Mouse (Mus musculus) intestine, embryonic 14.5 days (tissue): ENCODE results near the gene Slc25a31. TPM values are rescaled to one million over a fixed set of nuclear protein-coding genes. Genes with fewer than 3 reads are reported as not detected.

Experiments used
- ATAC-seq: fragments of 200-750 bp; cut with Nextera tagmentation; replicated peaks from 2 replicates; pipeline ENCODE4 v1.8.0; 2017; ENCODE audit warnings: low read depth, moderate number of reproducible peaks, moderate TSS enrichment, moderate library complexity; ENCODE audit not compliant: low FRiP score, low TSS enrichment
- DNase-seq: peaks from one replicate; pipeline ENCODE4 v3.0.0-alpha.2; 2018; ENCODE audit warnings: low spot score
- H3K27ac ChIP-seq: fragments of 300-500 bp; sonication (generic); 2 replicates; pipeline ENCODE4 v1.5.1; 2014; ENCODE audit warnings: low read depth, mild to moderate bottlenecking, control low read depth
- H3K27me3 ChIP-seq: fragments of 300-500 bp; sonication (generic); replicated peaks from 2 replicates; pipeline ENCODE4 v1.6.1; 2014; ENCODE audit warnings: low read length, control low read depth; ENCODE audit not compliant: control insufficient read depth, insufficient read depth
- H3K36me3 ChIP-seq: fragments of 300-500 bp; sonication (generic); 2 replicates; pipeline ENCODE4 v1.6.1; 2014; ENCODE audit warnings: low read length, control low read depth; ENCODE audit not compliant: control insufficient read depth, insufficient read depth
- H3K4me1 ChIP-seq: fragments of 300-500 bp; sonication (generic); replicated peaks from 2 replicates; pipeline ENCODE4 v1.6.1; 2014; ENCODE audit warnings: low read length, control low read depth, mixed read lengths; ENCODE audit not compliant: control insufficient read depth, insufficient read depth
- H3K4me2 ChIP-seq: fragments of 300-500 bp; sonication (generic); 2 replicates; pipeline ENCODE4 v1.6.1; 2014; ENCODE audit warnings: low read length
- H3K4me3 ChIP-seq: fragments of 300-500 bp; sonication (generic); 2 replicates; pipeline ENCODE4 v1.5.1; 2014; ENCODE audit warnings: low read depth, low read length, control low read depth, mixed read lengths
- H3K9ac ChIP-seq: fragments of 300-500 bp; sonication (generic); 2 replicates; pipeline ENCODE4 v1.6.1; 2014; ENCODE audit warnings: mild to moderate bottlenecking, low read length
- H3K9me3 ChIP-seq: fragments of 300-500 bp; sonication (generic); 2 replicates; pipeline ENCODE4 v1.6.1; 2016; ENCODE audit warnings: low read length, control low read depth; ENCODE audit not compliant: control insufficient read depth
- WGBS: fragments of 180-500 bp; shearing (Covaris S2); extraction: QIAGEN DNeasy Blood & Tissue Kit; methylation state at CpG from one replicate; pipeline ENCODE4 v1.1.7; 2014; 5-methylcytosine and 5-hydroxymethylcytosine counted together
- polyA plus RNA-seq: library from polyadenylated mRNA; unstranded; fragments of >200 nt; fragmentation: Nextera tagmentation; extraction: Ambion mirVana; gene quantifications from 2 replicates; pipeline ENCODE4 v1.2.1, GENCODE M21; 2014

Gene Slc25a31
- 0.14 TPM in 1 of 2 replicates, not detected in the other for polyA plus RNA-seq

DNA sequence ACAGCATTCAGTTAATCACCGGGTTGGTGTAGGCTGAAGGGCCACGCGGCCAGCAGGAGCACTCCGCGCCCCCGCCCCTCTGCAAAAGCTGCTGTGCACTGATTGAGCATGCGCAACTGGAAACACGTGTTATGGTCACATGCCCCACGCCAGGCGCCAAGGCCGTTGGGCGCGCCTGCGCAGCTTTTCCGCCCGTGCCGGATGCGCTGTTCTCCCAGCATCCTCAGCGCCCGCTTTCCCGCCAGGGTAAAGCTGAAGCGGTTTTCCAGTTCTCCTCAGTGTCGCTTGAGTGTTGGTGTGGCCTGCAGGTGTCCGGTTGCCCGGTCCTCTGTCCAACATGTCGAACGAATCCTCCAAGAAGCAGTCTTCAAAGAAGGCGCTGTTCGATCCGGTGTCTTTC is at the start of gene Slc25a31:
TSS of gene Slc25a31 (plus strand) at position 201 of the 400 bp plus-strand sequence.
- no peaks in the 10 kb centered on the region for H3K36me3 ChIP-seq
- no peaks in the 10 kb centered on the region for H3K4me1 ChIP-seq
- DNase-seq: no peak
- 84% methylated on average over 30 of the region's 30 CpGs for WGBS
- no peak within 1 kb of the TSS for H3K27ac ChIP-seq
- no peak for ATAC-seq
- H3K27me3 ChIP-seq: no peaks in the 10 kb centered on the region
- no peaks in the 10 kb centered on the region for H3K9me3 ChIP-seq
- no peak within 1 kb of the TSS for H3K4me3 ChIP-seq
- H3K9ac ChIP-seq: no peak within 1 kb of the TSS
- H3K4me2 ChIP-seq: no peak within 1 kb of the TSS

DNA sequence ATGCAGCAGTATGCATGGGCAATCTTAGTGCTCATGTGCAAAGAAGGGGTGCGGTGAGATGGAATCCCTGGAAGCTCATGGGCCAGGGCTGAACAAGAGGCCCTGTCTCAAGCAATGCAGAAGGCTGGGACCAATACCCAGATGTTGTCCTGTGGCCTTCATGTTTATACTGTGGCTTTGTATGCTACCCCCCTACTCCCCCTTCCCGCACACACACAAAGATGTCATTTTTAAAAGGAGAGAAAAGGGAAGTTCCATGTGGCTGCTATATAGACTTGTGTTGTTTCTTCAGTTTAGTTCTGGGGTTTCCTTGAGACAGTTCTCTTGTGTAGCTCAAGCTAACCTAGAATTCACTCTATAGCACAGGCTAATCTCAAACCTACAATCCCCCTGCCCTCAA is 48.4 kb upstream of the Slc25a31 start:
- Histone ChIP-seq H3K27ac (no peak overlapping the region), H3K4me2 (no peak overlapping the region), H3K9ac (no peak overlapping the region), H3K4me1 (no peaks in the 10 kb centered on the region), H3K27me3 (no peaks in the 10 kb centered on the region), H3K4me3 (no peak overlapping the region), H3K36me3 (no peaks in the 10 kb centered on the region), H3K9me3 (no peaks in the 10 kb centered on the region)
- DNase-seq (no peak), ATAC-seq (no peak)
- WGBS: 94% methylated on average over 2 of the region's 2 CpGs

DNA sequence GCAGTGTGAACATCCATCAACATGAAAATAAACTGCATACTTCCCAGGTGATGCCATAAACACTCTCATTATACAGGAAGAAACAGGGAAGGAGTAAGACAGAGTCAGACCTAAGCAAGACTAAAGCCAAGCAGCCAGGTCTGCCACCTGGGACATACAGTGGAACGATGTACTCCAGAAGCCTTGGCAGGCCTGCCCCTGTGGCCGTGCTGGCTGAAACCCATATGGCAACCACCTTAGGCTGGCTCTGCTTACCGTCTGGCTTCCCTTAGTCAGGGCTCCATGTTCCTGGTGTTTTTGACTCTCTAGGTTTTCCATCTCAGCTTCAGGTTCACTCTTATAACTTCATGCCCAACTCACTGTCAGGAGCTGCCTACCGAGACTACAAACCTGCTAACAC is 42.5 kb upstream of the Slc25a31 start:
- no peak overlapping the region for H3K4me2 ChIP-seq
- H3K9me3 ChIP-seq: no peaks in the 10 kb centered on the region
- H3K9ac ChIP-seq: no peak overlapping the region
- H3K27me3 ChIP-seq: no peaks in the 10 kb centered on the region
- H3K27ac ChIP-seq: no peak overlapping the region
- ATAC-seq (no peak), DNase-seq (no peak)
- WGBS: 84% methylated on average over 4 of the region's 4 CpGs
- H3K4me3 ChIP-seq: no peak overlapping the region
- H3K36me3 ChIP-seq: no peaks in the 10 kb centered on the region
- no peaks in the 10 kb centered on the region for H3K4me1 ChIP-seq

DNA sequence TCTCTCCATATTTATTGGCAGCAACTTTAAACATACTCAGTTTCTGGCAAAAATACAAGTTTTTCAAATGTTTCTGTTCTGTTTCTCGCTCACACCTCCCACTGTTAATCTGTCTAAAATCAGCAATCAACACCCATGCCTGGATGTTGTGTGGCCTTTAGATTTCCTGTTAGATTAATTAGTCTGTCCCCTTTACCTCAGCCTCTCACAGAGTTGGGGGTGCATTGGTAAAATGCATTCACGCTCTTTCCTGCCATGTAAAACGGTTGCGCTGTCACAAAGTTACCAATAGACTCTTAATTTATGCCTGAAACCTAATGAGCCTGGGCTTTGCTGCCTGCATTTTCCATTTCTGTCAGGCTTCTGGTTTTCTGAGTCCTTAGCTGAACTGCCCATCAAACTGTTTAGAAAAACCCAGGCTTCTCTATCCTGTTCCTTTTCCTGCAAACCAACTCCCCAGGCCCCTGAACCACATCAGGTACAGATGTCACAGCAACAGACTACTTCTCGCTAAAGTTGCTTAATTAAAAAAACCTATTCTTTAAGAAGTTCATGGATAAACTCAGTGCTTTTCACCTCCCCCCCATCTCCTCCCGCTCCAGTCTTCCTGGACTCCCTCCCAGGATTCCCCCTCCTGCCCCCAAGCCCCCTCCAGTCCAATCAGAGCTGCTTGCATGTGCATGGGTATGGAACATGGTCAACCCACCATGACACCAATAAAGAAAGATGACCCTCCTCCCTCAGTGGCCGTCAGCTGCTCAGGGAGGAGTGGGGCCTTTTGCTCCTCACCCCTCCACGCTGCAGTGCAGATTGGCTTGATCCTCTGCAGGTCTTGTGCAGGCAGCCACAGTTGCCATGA is 41.6 kb upstream of the Slc25a31 start:
- DNase-seq: no peak
- Histone ChIP-seq H3K9ac (no peak overlapping the region), H3K36me3 (no peaks in the 10 kb centered on the region), H3K9me3 (no peaks in the 10 kb centered on the region), H3K4me3 (no peak overlapping the region), H3K4me1 (no peaks in the 10 kb centered on the region), H3K27ac (no peak overlapping the region), H3K4me2 (no peak overlapping the region), H3K27me3 (no peaks in the 10 kb centered on the region)
- ATAC-seq: no peak
- WGBS: 73% methylated on average over 8 of the region's 8 CpGs

DNA sequence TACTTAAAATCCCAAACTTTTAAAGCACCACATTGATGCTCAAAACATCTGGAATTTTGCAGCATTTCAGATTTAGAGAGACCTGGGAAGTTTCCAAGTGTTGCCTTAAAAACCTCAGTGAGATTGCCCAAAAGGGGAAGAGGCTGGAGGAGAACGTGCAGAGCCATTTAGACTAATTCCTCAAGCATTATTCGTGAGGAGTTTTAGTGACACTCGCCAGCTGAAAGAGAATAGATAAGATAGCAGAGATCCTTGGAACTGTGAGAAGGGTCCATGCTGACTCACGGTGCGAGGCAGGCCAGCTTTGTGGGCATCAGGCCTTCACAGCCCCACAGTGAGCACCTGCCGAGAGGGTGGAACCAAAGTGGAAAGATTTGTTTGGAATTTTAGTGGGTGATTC is 39.8 kb upstream of the Slc25a31 start:
- Histone ChIP-seq H3K9ac (no peak overlapping the region), H3K4me1 (no peaks in the 10 kb centered on the region), H3K27me3 (no peaks in the 10 kb centered on the region), H3K27ac (no peak overlapping the region), H3K36me3 (no peaks in the 10 kb centered on the region), H3K4me3 (no peak overlapping the region), H3K9me3 (no peaks in the 10 kb centered on the region), H3K4me2 (no peak overlapping the region)
- ATAC-seq (no peak), DNase-seq (no peak)
- WGBS: 66% methylated on average over 6 of the region's 6 CpGs

DNA sequence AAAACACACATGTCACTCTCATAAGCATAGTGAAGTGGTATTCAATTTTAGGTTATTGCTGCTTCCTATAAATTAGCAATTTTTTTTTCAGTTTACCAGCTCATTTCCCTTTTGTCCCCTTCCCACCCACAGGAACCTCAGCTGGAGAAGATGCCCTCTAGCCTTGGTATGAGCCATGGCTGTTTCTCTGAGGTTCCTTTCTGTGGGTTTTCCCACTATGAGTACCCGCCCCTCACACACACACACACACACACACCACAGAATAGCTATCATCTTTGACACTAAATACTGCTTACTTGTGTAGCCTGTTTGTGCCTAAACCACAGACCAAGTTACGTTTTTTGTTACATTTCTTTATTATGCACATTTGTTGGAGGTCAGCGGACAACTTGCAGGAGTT is 39.3 kb upstream of the Slc25a31 start:
- Histone ChIP-seq H3K4me1 (no peaks in the 10 kb centered on the region), H3K4me2 (no peak overlapping the region), H3K36me3 (no peaks in the 10 kb centered on the region), H3K27me3 (no peaks in the 10 kb centered on the region), H3K9ac (no peak overlapping the region), H3K27ac (no peak overlapping the region), H3K4me3 (no peak overlapping the region), H3K9me3 (no peaks in the 10 kb centered on the region)
- 93% methylated on average over 3 of the region's 3 CpGs for WGBS
- ATAC-seq (no peak), DNase-seq (no peak)

DNA sequence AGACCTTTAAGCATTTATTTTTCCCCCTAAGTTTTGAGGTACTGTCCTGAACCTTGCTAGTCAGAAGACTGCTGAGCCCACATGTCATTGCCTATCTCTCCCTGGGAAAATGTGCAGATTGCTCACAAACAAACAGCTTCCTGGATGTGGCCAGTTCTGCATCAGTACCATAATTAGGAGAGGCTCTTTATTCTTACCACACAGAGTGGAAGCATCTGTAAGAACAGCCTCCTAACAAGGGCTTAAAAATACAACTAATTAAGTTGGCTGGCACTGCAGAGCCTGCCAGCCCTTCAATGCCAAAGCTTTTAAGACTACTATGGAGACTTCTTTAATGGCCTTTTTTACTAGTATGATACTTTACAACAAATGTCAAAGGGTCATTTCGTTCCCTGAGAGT is 35.1 kb upstream of the Slc25a31 start:
- Histone ChIP-seq H3K4me2 (no peak overlapping the region), H3K27ac (no peak overlapping the region), H3K4me3 (no peak overlapping the region), H3K9ac (no peak overlapping the region), H3K4me1 (no peaks in the 10 kb centered on the region), H3K27me3 (no peaks in the 10 kb centered on the region), H3K36me3 (no peaks in the 10 kb centered on the region), H3K9me3 (no peaks in the 10 kb centered on the region)
- ATAC-seq: no peak
- WGBS: 63% methylated on average over 1 of the region's 1 CpGs
- no peak for DNase-seq

DNA sequence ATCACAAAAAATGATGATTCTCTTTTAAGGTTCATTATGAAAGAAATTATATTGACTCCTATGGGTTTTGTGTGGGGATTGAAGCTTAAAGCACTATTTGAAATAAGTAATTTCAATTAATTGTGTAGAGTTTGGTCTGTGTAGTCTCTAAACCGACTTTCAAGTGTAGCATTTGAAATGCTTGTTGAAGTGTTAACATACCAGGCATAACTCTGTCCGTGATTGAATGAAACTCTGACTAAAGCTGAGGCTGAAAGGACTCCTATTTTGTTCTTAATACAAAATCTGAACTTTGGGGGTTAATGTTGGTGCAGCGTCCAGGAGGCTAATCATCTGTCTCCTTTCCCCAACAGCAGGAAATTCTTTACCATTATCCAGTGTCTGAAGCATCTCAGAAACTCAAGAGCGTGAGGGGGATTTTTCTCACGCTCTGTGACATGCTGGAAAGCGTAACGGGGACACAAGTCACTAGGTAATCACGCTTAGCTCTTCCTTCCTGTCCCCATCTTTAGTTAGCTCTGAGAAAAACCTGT is 33.7 kb upstream of the Slc25a31 start:
- H3K36me3 ChIP-seq: no peaks in the 10 kb centered on the region

DNA sequence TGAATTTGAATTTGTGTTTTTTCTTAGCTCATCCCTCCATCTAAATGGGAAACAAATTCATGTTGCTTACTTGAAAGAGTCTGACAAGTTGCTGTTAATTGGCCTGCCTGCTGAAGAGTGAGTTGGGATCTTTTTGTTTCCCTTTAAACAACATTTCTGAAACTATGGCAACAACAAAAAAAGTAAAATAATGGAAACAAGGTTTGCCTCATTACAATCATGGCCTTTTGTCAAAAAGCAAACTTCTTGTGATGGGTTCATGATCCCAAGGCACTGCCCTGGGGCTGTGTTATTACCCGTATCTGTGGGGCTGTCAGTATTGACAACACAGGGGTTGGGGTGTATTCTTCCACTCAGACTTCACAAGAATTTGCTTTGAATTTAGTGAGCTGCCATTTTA is 29.8 kb upstream of the Slc25a31 start:
- H3K4me1 ChIP-seq: 0 out of 2 replicates have a peak, but pooled peaks cover 2% of the 10 kb centered on the region
- H3K4me3 ChIP-seq: no peak overlapping the region
- no peak overlapping the region for H3K27ac ChIP-seq
- ATAC-seq: no peak
- no peaks in the 10 kb centered on the region for H3K27me3 ChIP-seq
- no peak overlapping the region for H3K4me2 ChIP-seq
- no peaks in the 10 kb centered on the region for H3K9me3 ChIP-seq
- 78% methylated on average over 1 of the region's 1 CpGs for WGBS
- no peak for DNase-seq
- H3K9ac ChIP-seq: no peak overlapping the region
- no peaks in the 10 kb centered on the region for H3K36me3 ChIP-seq

More for the DNA sequence above, 33.7 kb upstream of the Slc25a31 start:
- 33% methylated on average over 8 of the region's 8 CpGs for WGBS
- Histone ChIP-seq H3K4me1 (no peaks in the 10 kb centered on the region), H3K4me2 (no peak overlapping the region), H3K4me3 (no peak overlapping the region), H3K27me3 (no peaks in the 10 kb centered on the region), H3K27ac (no peak overlapping the region), H3K9ac (no peak overlapping the region), H3K9me3 (no peaks in the 10 kb centered on the region)
- DNase-seq (no peak), ATAC-seq (no peak)
